Mouse (Mus musculus): Measurements from ENCODE around the gene Egfl6. TPM values are rescaled to one million over a fixed set of nuclear protein-coding genes. Genes with fewer than 3 reads are reported as not detected.

Egfl6 gene
- total and polyA plus RNA-seq, 3 experiments, result 0.28 TPM; not detected in 2

GRCm38 (mm10) chrX:166477393-166477792 lies 108.1 kb downstream of the Egfl6 start (continued):
- no peak for TF ChIP-seq SMC3 (IDR thresholded peaks at IDR 0.05; ENCODE audit: low read depth, low read length)

Other genes with a start within 250 kb of the Egfl6 start
- 15.6 and 17.8 TPM in 2 replicates for gene Trappc2, start 145.1 kb downstream of the Egfl6 start, total RNA-seq (2012; rRNA removed)
- 10 to 100 TPM in 1 of 2 experiments, not detected in 1; 12.5 TPM for gene Trappc2, start 145.1 kb downstream of the Egfl6 start, polyA plus RNA-seq (2012; ENCODE audit: insufficient read depth in 1 of 2, insufficient read length in 2 of 2, low read depth in 1 of 2, low replicate concordance in 2 of 2, missing spikeins in 1 of 2)
- 43.8 and 44.4 TPM in 2 replicates for gene Ofd1, start 145.0 kb downstream of the Egfl6 start, total RNA-seq (2012; rRNA removed)
- 10 to 100 TPM; 39.1 to 65.0 TPM for gene Ofd1, start 145.0 kb downstream of the Egfl6 start, polyA plus RNA-seq (2012; ENCODE audit: insufficient read depth in 1 of 2, insufficient read length in 2 of 2, low read depth in 1 of 2, low replicate concordance in 2 of 2, missing spikeins in 1 of 2)
- gene Rab9, start 105.9 kb downstream of the Egfl6 start, total RNA-seq (2012; rRNA removed), result 32.3 and 38.2 TPM in 2 replicates
- 100 to 1,000 TPM in 1 of 2 experiments, 10 to 100 TPM in 1; 50.0 to 136 TPM for gene Rab9, start 105.9 kb downstream of the Egfl6 start, polyA plus RNA-seq (2012; ENCODE audit: insufficient read depth in 1 of 2, insufficient read length in 2 of 2, low read depth in 1 of 2, low replicate concordance in 2 of 2, missing spikeins in 1 of 2)
- 5.7 and 8.2 TPM in 2 replicates for gene Tceanc, start 67.2 kb downstream of the Egfl6 start, total RNA-seq (2012; rRNA removed)
- 1 to 10 TPM in 1 of 2 experiments, not detected in 1; 3.6 TPM for gene Tceanc, start 67.2 kb downstream of the Egfl6 start, polyA plus RNA-seq (2012; ENCODE audit: insufficient read depth in 1 of 2, insufficient read length in 2 of 2, low read depth in 1 of 2, low replicate concordance in 2 of 2, missing spikeins in 1 of 2)